Mouse (Mus musculus) MEL (cell line): ENCODE measurements around the gene Olfr1555-ps1. TPM values are rescaled to one million over a fixed set of nuclear protein-coding genes. Genes with fewer than 3 reads are reported as not detected.

Experiments used
- DNase-seq: peaks from one replicate; pipeline ENCODE4 v3.0.0; 2011; ENCODE audit warnings: low read depth, low spot score
- H3K27ac ChIP-seq: 2 replicates; pipeline ENCODE4 v1.5.1; 2012; ENCODE audit warnings: low read depth, mild to moderate bottlenecking, control low read depth, low read length, moderate library complexity; ENCODE audit not compliant: control insufficient read depth
- H3K27me3 ChIP-seq, 2 experiments: fragments of 150-350 bp in 1 of 2; sonication (generic) in 1 of 2; 2 replicates each; pipeline ENCODE4 v1.6.1; 2012; ENCODE audit warnings: low read length in 2 of 2, mild to moderate bottlenecking in 2 of 2, improper control_type of control experiment in 1 of 2, moderate library complexity in 1 of 2; ENCODE audit not compliant: insufficient read depth in 2 of 2, control insufficient read depth in 1 of 2
- H3K36me3 ChIP-seq, 2 experiments: 2 replicates each; pipeline ENCODE4 v1.6.1; 2012 to 2014; ENCODE audit warnings: low read length in 2 of 2, improper control_type of control experiment in 1 of 2, inconsistent platforms in 1 of 2, mild to moderate bottlenecking in 1 of 2; ENCODE audit not compliant: insufficient read depth in 2 of 2, control insufficient read depth in 1 of 2
- H3K4me1 ChIP-seq, 2 experiments: fragments of 150-350 bp in 1 of 2; sonication (generic) in 1 of 2; 2 replicates each; pipeline ENCODE4 v1.6.1; 2012; ENCODE audit warnings: low read length in 2 of 2, improper control_type of control experiment in 1 of 2, mild to moderate bottlenecking in 1 of 2; ENCODE audit not compliant: insufficient read depth in 2 of 2, control insufficient read depth in 1 of 2
- H3K4me3 ChIP-seq, 2 experiments: fragments of 150-350 bp in 1 of 2; sonication (generic) in 1 of 2; 2 replicates each; pipeline ENCODE4 v1.5.1; 2012; ENCODE audit warnings: low read depth in 2 of 2, low read length in 2 of 2, mild to moderate bottlenecking in 2 of 2, moderate library complexity in 2 of 2, control low read depth in 1 of 2, improper control_type of control experiment in 1 of 2; ENCODE audit not compliant: control insufficient read depth in 1 of 2, insufficient read depth in 1 of 2
- H3K79me2 ChIP-seq: 2 replicates; pipeline ENCODE4 v1.6.1; 2012; ENCODE audit warnings: mild to moderate bottlenecking, low read length, moderate library complexity; ENCODE audit not compliant: control insufficient read depth, poor library complexity, insufficient read depth
- H3K9ac ChIP-seq: 2 replicates; pipeline ENCODE4 v1.6.1; 2012; ENCODE audit warnings: low read depth, mild to moderate bottlenecking, control low read depth, low read length, moderate library complexity; ENCODE audit not compliant: control insufficient read depth, poor library complexity, severe bottlenecking
- H3K9me3 ChIP-seq: fragments of 150-350 bp; sonication (generic); replicated peaks from 2 replicates; pipeline ENCODE4 v1.6.1; 2012; ENCODE audit warnings: mild to moderate bottlenecking, low read length, improper control_type of control experiment, moderate library complexity; ENCODE audit not compliant: insufficient read depth
- CHD2 ChIP-seq: IDR thresholded peaks from 2 replicates; pipeline ENCODE4 v1.6.1; 2011; ENCODE audit warnings: low read length, improper control_type of control experiment
- CTCF ChIP-seq, 3 experiments: IDR thresholded peaks in 2 of 3; conservative IDR thresholded peaks in 1 of 3; 2 replicates each; pipeline ENCODE4 v1.5.1; 2011 to 2012; ENCODE audit warnings: low read length in 3 of 3, low read depth in 2 of 3, mild to moderate bottlenecking in 2 of 3, improper control_type of control experiment in 1 of 3, inconsistent platforms in 1 of 3, mixed read lengths in 1 of 3, moderate library complexity in 1 of 3; ENCODE audit not compliant: control insufficient read depth in 1 of 3, insufficient read depth in 1 of 3, poor library complexity in 1 of 3, severe bottlenecking in 1 of 3
- EP300 ChIP-seq, 2 experiments: IDR thresholded peaks; 2 replicates each; pipeline ENCODE4 v1.6.1; 2011; ENCODE audit warnings: improper control_type of control experiment in 2 of 2, low read length in 2 of 2, low read depth in 1 of 2, mild to moderate bottlenecking in 1 of 2
- GABPA ChIP-seq: IDR thresholded peaks from 2 replicates; pipeline ENCODE4 v1.6.1; 2012; ENCODE audit warnings: low read depth, mild to moderate bottlenecking, inconsistent platforms, low read length, improper control_type of control experiment, moderate library complexity
- GATA1 ChIP-seq: IDR thresholded peaks from 2 replicates; pipeline ENCODE4 v1.6.1; 2011; ENCODE audit warnings: low read depth, low read length, improper control_type of control experiment
- HCFC1 ChIP-seq: IDR thresholded peaks from 2 replicates; pipeline ENCODE4 v1.6.1; 2012; ENCODE audit warnings: low read depth, mild to moderate bottlenecking, inconsistent platforms, low read length, improper control_type of control experiment, moderate library complexity
- JUND ChIP-seq: IDR thresholded peaks from 2 replicates; pipeline ENCODE4 v1.6.1; 2011; ENCODE audit warnings: low read depth, mild to moderate bottlenecking, improper control_type of control experiment, low read length
- KAT2A ChIP-seq: conservative IDR thresholded peaks from 2 replicates; pipeline ENCODE4 v1.6.1; 2012; ENCODE audit warnings: low read depth, low read length, improper control_type of control experiment, inconsistent platforms
- MAFK ChIP-seq: IDR thresholded peaks from 2 replicates; pipeline ENCODE4 v1.6.1; 2011; ENCODE audit warnings: low read depth, mild to moderate bottlenecking, low read length, improper control_type of control experiment, borderline replicate concordance
- MAX ChIP-seq: IDR thresholded peaks from 2 replicates; pipeline ENCODE4 v1.6.1; 2011; ENCODE audit warnings: low read length, improper control_type of control experiment
- MAZ ChIP-seq: IDR thresholded peaks from 2 replicates; pipeline ENCODE4 v1.6.1; 2012; ENCODE audit warnings: low read depth, mild to moderate bottlenecking, inconsistent platforms, low read length, improper control_type of control experiment
- MYB ChIP-seq: IDR thresholded peaks from 2 replicates; pipeline ENCODE4 v1.6.1; 2011; ENCODE audit warnings: mild to moderate bottlenecking, low read depth, low read length, improper control_type of control experiment
- NELFE ChIP-seq: IDR thresholded peaks from 2 replicates; pipeline ENCODE4 v1.6.1; 2011; ENCODE audit warnings: low read depth, low read length, improper control_type of control experiment
- NRF1 ChIP-seq: IDR thresholded peaks from 2 replicates; pipeline ENCODE4 v1.6.1; 2014; ENCODE audit warnings: low read depth, mild to moderate bottlenecking, inconsistent platforms, low read length, improper control_type of control experiment, moderate library complexity; ENCODE audit not compliant: poor library complexity, insufficient read depth, severe bottlenecking
- POLR2AphosphoS2 ChIP-seq: IDR thresholded peaks from 2 replicates; pipeline ENCODE4 v1.6.1; 2011; ENCODE audit warnings: low read length, improper control_type of control experiment
- POLR2AphosphoS5 ChIP-seq: IDR thresholded peaks from 2 replicates; pipeline ENCODE4 v1.6.1; 2012; ENCODE audit warnings: low read depth, borderline replicate concordance, mild to moderate bottlenecking, inconsistent platforms, low read length, moderate library complexity, mixed read lengths
- RAD21 ChIP-seq: IDR thresholded peaks from 2 replicates; pipeline ENCODE4 v1.6.1; 2011; ENCODE audit warnings: mild to moderate bottlenecking, low read depth, low read length, improper control_type of control experiment
- RCOR1 ChIP-seq: IDR thresholded peaks from 2 replicates; pipeline ENCODE4 v1.6.1; 2012; ENCODE audit warnings: low read depth, mild to moderate bottlenecking, inconsistent platforms, low read length, improper control_type of control experiment
- SMC3 ChIP-seq: IDR thresholded peaks from 2 replicates; pipeline ENCODE4 v1.6.1; 2011; ENCODE audit warnings: low read depth, low read length, improper control_type of control experiment
- TBP ChIP-seq: IDR thresholded peaks from 2 replicates; pipeline ENCODE4 v1.8.0; 2011; ENCODE audit warnings: low read depth, low read length, improper control_type of control experiment
- TCF12 ChIP-seq: IDR thresholded peaks from 2 replicates; pipeline ENCODE4 v1.6.1; 2014; ENCODE audit warnings: low read depth, mild to moderate bottlenecking, inconsistent platforms, low read length, improper control_type of control experiment, moderate library complexity
- USF1 ChIP-seq: IDR thresholded peaks from 2 replicates; pipeline ENCODE4 v1.6.1; 2014; ENCODE audit warnings: low read depth, mild to moderate bottlenecking, inconsistent platforms, low read length, improper control_type of control experiment, moderate library complexity
- ZC3H11A ChIP-seq: IDR thresholded peaks from 2 replicates; pipeline ENCODE4 v1.6.1; 2012; ENCODE audit warnings: low read depth, mild to moderate bottlenecking, inconsistent platforms, low read length, improper control_type of control experiment
- ZMIZ1 ChIP-seq: IDR thresholded peaks from 2 replicates; pipeline ENCODE4 v1.6.1; 2012; ENCODE audit warnings: low read depth, mild to moderate bottlenecking, inconsistent platforms, low read length, improper control_type of control experiment, moderate library complexity
- ZNF384 ChIP-seq: IDR thresholded peaks from 2 replicates; pipeline ENCODE4 v1.6.1; 2012; ENCODE audit warnings: low read depth, mild to moderate bottlenecking, inconsistent platforms, low read length, improper control_type of control experiment
- polyA plus RNA-seq, 2 experiments: library from polyadenylated mRNA; stranded (reverse) in 1 of 2; unstranded in 1 of 2; fragments of >175 nt in 1 of 2; fragments of >200 nt in 1 of 2; gene quantifications; 2 replicates each; pipeline versions ENCODE4 v1.2.1 to v1.2.4; 2012; ENCODE audit warnings: low replicate concordance in 2 of 2, low read depth in 1 of 2; ENCODE audit not compliant: insufficient read length in 2 of 2, insufficient read depth in 1 of 2, missing spikeins in 1 of 2
- total RNA-seq: library from RNA; depleted of rRNA; stranded (reverse); fragments of 300-350 nt; gene quantifications from 2 replicates; pipeline ENCODE4 v1.2.3, GENCODE M21; 2012

Gene Olfr1555-ps1
- total and polyA plus RNA-seq, 3 experiments: not detected

- H3K27me3 ChIP-seq: no peaks in the 10 kb centered on the region
- TF ChIP-seq ZC3H11A (no peak), POLR2AphosphoS2 (no peak), JUND (no peak), TCF12 (no peak), TBP (no peak), EP300 (IDR thresholded peaks at IDR 0.05; ENCODE audit: low read depth in 1 of 2, low read length in 2 of 2) (no peak), GATA1 (no peak), NELFE (no peak), MYB (no peak)
- no peak overlapping the region for H3K27ac ChIP-seq
- no peaks in the 10 kb centered on the region for H3K36me3 ChIP-seq
- no peaks in the 10 kb centered on the region for H3K79me2 ChIP-seq
- H3K4me3 ChIP-seq: no peak overlapping the region
- no peaks in the 10 kb centered on the region for H3K4me1 ChIP-seq
- H3K9me3 ChIP-seq: no peaks in the 10 kb centered on the region
- no peak overlapping the region for H3K9ac ChIP-seq
- no peak for DNase-seq
Measured at GRCm38 (mm10) chr19:12145452-12145851, 24.5 kb downstream of the Olfr1555-ps1 start.

GRCm38 (mm10) chr19:12143356-12143755, 26.6 kb downstream of the Olfr1555-ps1 start:
- H3K9me3 ChIP-seq: no peaks in the 10 kb centered on the region
- H3K79me2 ChIP-seq: no peaks in the 10 kb centered on the region
- no peaks in the 10 kb centered on the region for H3K27me3 ChIP-seq
- H3K9ac ChIP-seq: no peak overlapping the region
- H3K4me1 ChIP-seq: no peaks in the 10 kb centered on the region
- TF ChIP-seq MAFK (no peak), MAX (no peak), NELFE (no peak), HCFC1 (no peak), ZMIZ1 (no peak)
- DNase-seq: no peak
- no peak overlapping the region for H3K4me3 ChIP-seq
- no peaks in the 10 kb centered on the region for H3K36me3 ChIP-seq
- no peak overlapping the region for H3K27ac ChIP-seq

- H3K27me3 ChIP-seq: no peaks in the 10 kb centered on the region
- no peaks in the 10 kb centered on the region for H3K36me3 ChIP-seq
- no peaks in the 10 kb centered on the region for H3K4me1 ChIP-seq
- no peak overlapping the region for H3K9ac ChIP-seq
- TF ChIP-seq CHD2: no peak
- TF ChIP-seq USF1: no peak
- no peak for TF ChIP-seq MAZ
- TF ChIP-seq SMC3: peak; percentile 18
- TF ChIP-seq POLR2AphosphoS5: no peak
- no peak for TF ChIP-seq RCOR1
- TF ChIP-seq ZMIZ1: no peak
- no peak for TF ChIP-seq NRF1
- peak; percentile 45 for TF ChIP-seq RAD21
- TF ChIP-seq TCF12: no peak
- no peak for TF ChIP-seq KAT2A
- peak in 2 of 3 experiments; percentile 38 to 46; a peak in 4 of 6 replicates for TF ChIP-seq CTCF (IDR thresholded peaks at IDR 0.05 in 2 of 3, conservative IDR thresholded peaks at IDR 0.05 in 1 of 3; ENCODE audit: control insufficient read depth in 1 of 3, insufficient read depth in 1 of 3, low read depth in 2 of 3, low read length in 3 of 3, poor library complexity in 1 of 3, severe bottlenecking in 1 of 3)
- no peak for TF ChIP-seq ZNF384
- TF ChIP-seq GABPA: no peak
- H3K79me2 ChIP-seq: no peaks in the 10 kb centered on the region
- no peak overlapping the region for H3K4me3 ChIP-seq
- peak; percentile 16 for DNase-seq
- H3K9me3 ChIP-seq: no peaks in the 10 kb centered on the region
- H3K27ac ChIP-seq: no peak overlapping the region
Measured at GRCm38 (mm10) chr19:12134289-12134688, 35.6 kb downstream of the Olfr1555-ps1 start.
